Mouse (Mus musculus) midbrain, embryonic 11.5 days (tissue): Measurements from ENCODE around the gene Hus1b. TPM values are rescaled to one million over a fixed set of nuclear protein-coding genes. Genes with fewer than 3 reads are reported as not detected.

ENCODE experiments used
- ATAC-seq: fragments of 200-750 bp; cut with Nextera tagmentation; 2 replicates; pipeline ENCODE4 v1.8.0; 2017; ENCODE audit warnings: moderate TSS enrichment, moderate library complexity; ENCODE audit not compliant: low FRiP score
- DNase-seq: peaks from one replicate; pipeline ENCODE4 v3.0.0; 2015; ENCODE audit warnings: low spot score; ENCODE audit errors: missing footprints
- H3K27ac ChIP-seq: fragments of 300-500 bp; sonication (generic); 2 replicates; pipeline ENCODE4 v1.5.1; 2014; ENCODE audit warnings: low read depth, low read length
- H3K27me3 ChIP-seq: fragments of 300-500 bp; sonication (generic); 2 replicates; pipeline ENCODE4 v1.6.1; 2014; ENCODE audit warnings: mild to moderate bottlenecking, low read length, moderate library complexity, mixed read lengths; ENCODE audit not compliant: control insufficient read depth, insufficient read depth
- H3K36me3 ChIP-seq: fragments of 300-500 bp; sonication (generic); 2 replicates; pipeline ENCODE4 v1.6.1; 2014; ENCODE audit warnings: mild to moderate bottlenecking, low read length, moderate library complexity, mixed read lengths; ENCODE audit not compliant: control insufficient read depth, insufficient read depth
- H3K4me1 ChIP-seq: fragments of 300-500 bp; sonication (generic); 2 replicates; pipeline ENCODE4 v1.6.1; 2014; ENCODE audit warnings: low read length; ENCODE audit not compliant: control insufficient read depth, insufficient read depth
- H3K4me2 ChIP-seq: fragments of 300-500 bp; sonication (generic); 2 replicates; pipeline ENCODE4 v1.6.1; 2014; ENCODE audit warnings: mild to moderate bottlenecking, moderate library complexity
- H3K4me3 ChIP-seq: fragments of 300-500 bp; sonication (generic); 2 replicates; pipeline ENCODE4 v1.5.1; 2014; ENCODE audit warnings: low read depth, low read length
- H3K9ac ChIP-seq: fragments of 300-500 bp; sonication (generic); 2 replicates; pipeline ENCODE4 v1.6.1; 2014; ENCODE audit warnings: low read length
- H3K9me3 ChIP-seq: fragments of 300-500 bp; sonication (generic); 2 replicates; pipeline ENCODE4 v1.6.1; 2016; ENCODE audit warnings: low read length; ENCODE audit not compliant: control insufficient read depth
- WGBS: fragments of 180-500 bp; shearing (Covaris S2); extraction: QIAGEN DNeasy Blood & Tissue Kit; methylation state at CpG from one replicate; pipeline ENCODE4 v1.1.7; 2014; 5-methylcytosine and 5-hydroxymethylcytosine counted together
- polyA plus RNA-seq: library from polyadenylated mRNA; unstranded; fragments of >200 nt; fragmentation: Nextera tagmentation; extraction: Ambion mirVana; gene quantifications from 2 replicates; pipeline ENCODE4 v1.2.1, GENCODE M21; 2014

Hus1b gene
- polyA plus RNA-seq, 1 experiment from 2014 or later: not detected

GRCm38 (mm10) chr13:30931613-30932012, 15.9 kb downstream of the Hus1b start:
- Histone ChIP-seq H3K4me2 (no peak overlapping the region), H3K4me3 (no peak overlapping the region), H3K9me3 (no peaks in the 10 kb centered on the region), H3K27ac (no peak overlapping the region), H3K9ac (no peak overlapping the region), H3K27me3 (no peaks in the 10 kb centered on the region), H3K4me1 (no peaks in the 10 kb centered on the region), H3K36me3 (no peaks in the 10 kb centered on the region)
- no peak for ATAC-seq
- DNase-seq: no peak
- 86% methylated on average over 4 of the region's 4 CpGs for WGBS

- H3K9ac ChIP-seq: no peak overlapping the region
- H3K4me3 ChIP-seq: no peak overlapping the region
- WGBS: 93% methylated on average over 2 of the region's 2 CpGs
- H3K4me1 ChIP-seq: no peaks in the 10 kb centered on the region
- no peaks in the 10 kb centered on the region for H3K9me3 ChIP-seq
- H3K36me3 ChIP-seq: no peaks in the 10 kb centered on the region
- H3K27me3 ChIP-seq: no peaks in the 10 kb centered on the region
- DNase-seq (no peak), ATAC-seq (no peak)
- H3K27ac ChIP-seq: no peak overlapping the region
- no peak overlapping the region for H3K4me2 ChIP-seq
Observed at GRCm38 (mm10) chr13:30929119-30929518, 18.4 kb downstream of the Hus1b start.

- H3K4me2 ChIP-seq: no peak overlapping the region
- H3K4me3 ChIP-seq: no peak overlapping the region
- no peak overlapping the region for H3K9ac ChIP-seq
- no peaks in the 10 kb centered on the region for H3K9me3 ChIP-seq
- no peaks in the 10 kb centered on the region for H3K27me3 ChIP-seq
- H3K36me3 ChIP-seq: no peaks in the 10 kb centered on the region
- no peak overlapping the region for H3K27ac ChIP-seq
- DNase-seq: no peak
- WGBS: 90% methylated on average over 6 of the region's 6 CpGs
- no peaks in the 10 kb centered on the region for H3K4me1 ChIP-seq
- no peak for ATAC-seq
Observed at GRCm38 (mm10) chr13:30924269-30924668, 23.3 kb downstream of the Hus1b start.

- no peak for ATAC-seq
- no peak overlapping the region for H3K9ac ChIP-seq
- no peaks in the 10 kb centered on the region for H3K36me3 ChIP-seq
Observed at GRCm38 (mm10) chr13:30921914-30922313, 25.6 kb downstream of the Hus1b start.

GRCm38 (mm10) chr13:30913757-30914156, 33.8 kb downstream of the Hus1b start:
- Histone ChIP-seq H3K9me3 (no peaks in the 10 kb centered on the region), H3K4me1 (peaks cover 4% of the 10 kb centered on the region; the same call in 1 of the 2 replicates), H3K27me3 (no peaks in the 10 kb centered on the region), H3K27ac (no peak overlapping the region), H3K9ac (no peak overlapping the region), H3K36me3 (no peaks in the 10 kb centered on the region), H3K4me2 (no peak overlapping the region), H3K4me3 (no peak overlapping the region)
- DNase-seq (no peak), ATAC-seq (no peak)

More at GRCm38 (mm10) chr13:30921914-30922313, 25.6 kb downstream of the Hus1b start:
- WGBS: 89% methylated on average over 4 of the region's 4 CpGs
- H3K27ac ChIP-seq: no peak overlapping the region
- H3K4me1 ChIP-seq: no peaks in the 10 kb centered on the region
- no peak overlapping the region for H3K4me2 ChIP-seq
- no peak for DNase-seq
- H3K9me3 ChIP-seq: no peaks in the 10 kb centered on the region
- H3K4me3 ChIP-seq: no peak overlapping the region
- H3K27me3 ChIP-seq: no peaks in the 10 kb centered on the region

GRCm38 (mm10) chr13:30913028-30913427, 34.5 kb downstream of the Hus1b start:
- H3K4me1 ChIP-seq: peaks cover 4% of the 10 kb centered on the region; the same call in 1 of the 2 replicates
- no peak overlapping the region for H3K4me3 ChIP-seq
- H3K27ac ChIP-seq: no peak overlapping the region
- H3K4me2 ChIP-seq: no peak overlapping the region
- WGBS: 19% methylated on average over 4 of the region's 4 CpGs
- no peaks in the 10 kb centered on the region for H3K9me3 ChIP-seq
- DNase-seq (no peak), ATAC-seq (no peak)
- H3K27me3 ChIP-seq: no peaks in the 10 kb centered on the region
- no peak overlapping the region for H3K9ac ChIP-seq
- no peaks in the 10 kb centered on the region for H3K36me3 ChIP-seq

GRCm38 (mm10) chr13:30911931-30912625, 35.5 kb downstream of the Hus1b start:
- Histone ChIP-seq H3K9ac (no peak overlapping the region), H3K27ac (no peak overlapping the region), H3K36me3 (no peaks in the 10 kb centered on the region), H3K4me1 (peaks cover 4% of the 10 kb centered on the region; the same call in 1 of the 2 replicates), H3K4me3 (no peak overlapping the region), H3K27me3 (no peaks in the 10 kb centered on the region), H3K4me2 (no peak overlapping the region), H3K9me3 (no peaks in the 10 kb centered on the region)
- 77% methylated on average over 5 of the region's 5 CpGs for WGBS
- DNase-seq: no peak
- ATAC-seq: no peak

GRCm38 (mm10) chr13:30910889-30911288, 36.7 kb downstream of the Hus1b start:
- ATAC-seq: no peak
- Histone ChIP-seq H3K4me2 (no peak overlapping the region), H3K9ac (no peak overlapping the region), H3K9me3 (no peaks in the 10 kb centered on the region), H3K36me3 (no peaks in the 10 kb centered on the region), H3K4me1 (peaks cover 4% of the 10 kb centered on the region; the same call in 1 of the 2 replicates), H3K4me3 (no peak overlapping the region), H3K27me3 (no peaks in the 10 kb centered on the region), H3K27ac (no peak overlapping the region)
- DNase-seq: no peak
- WGBS: 72% methylated on average over 5 of the region's 5 CpGs

- Histone ChIP-seq H3K4me2 (no peak overlapping the region), H3K9me3 (no peaks in the 10 kb centered on the region), H3K27ac (no peak overlapping the region), H3K9ac (no peak overlapping the region), H3K4me3 (no peak overlapping the region), H3K36me3 (no peaks in the 10 kb centered on the region; the same call in 1 of the 2 replicates), H3K4me1 (no peaks in the 10 kb centered on the region; the same call in 1 of the 2 replicates), H3K27me3 (no peaks in the 10 kb centered on the region)
- WGBS: 63% methylated on average over 2 of the region's 2 CpGs
- ATAC-seq (no peak), DNase-seq (no peak)
Observed at GRCm38 (mm10) chr13:30902286-30902685, 45.3 kb downstream of the Hus1b start.
